Mouse (Mus musculus) erythroid progenitor cell, adult 5-6 weeks (primary cell): ENCODE measurements around the gene Tlk1. TPM values are rescaled to one million over a fixed set of nuclear protein-coding genes. Genes with fewer than 3 reads are reported as not detected.
"Not testable (repeated sequence)": the region's sequence is repeated elsewhere in the genome, so short reads cannot be mapped to it uniquely, and the experiment has no call there.

Experiments used
- ATAC-seq: replicated peaks from 2 replicates; pipeline ENCODE4 v1.8.0; 2016; ENCODE audit warnings: moderate number of reproducible peaks, mild to moderate bottlenecking, moderate TSS enrichment, inconsistent platforms; ENCODE audit not compliant: poor library complexity, low FRiP score, severe bottlenecking
- total RNA-seq, 2 experiments: library from RNA; stranded (forward) in 1 of 2; stranded (reverse) in 1 of 2; fragments of 150-400 nt in 1 of 2; fragments of 186-747, 209-891 nt in 1 of 2; gene quantifications; 2 replicates each; pipeline versions ENCODE4 v1.2.3 to v1.2.4; 2015 to 2017; ENCODE audit warnings: low replicate concordance in 2 of 2

The Tlk1 gene
- total RNA-seq, 2 experiments from 2014 or later: 126 to 172 TPM

GRCm38 (mm10) chr2:70803696-70804095 is 21.8 kb downstream of the Tlk1 start:
- not testable (repeated sequence) for ATAC-seq

GRCm38 (mm10) chr2:70802658-70803057 is 22.9 kb downstream of the Tlk1 start:
- ATAC-seq: no peak

GRCm38 (mm10) chr2:70801543-70801942 is 24.0 kb downstream of the Tlk1 start:
- ATAC-seq: no peak

GRCm38 (mm10) chr2:70800396-70800795 is 25.1 kb downstream of the Tlk1 start:
- ATAC-seq: no peak

GRCm38 (mm10) chr2:70793276-70793675 is 32.3 kb downstream of the Tlk1 start:
- no peak for ATAC-seq

GRCm38 (mm10) chr2:70790246-70790645 is 35.3 kb downstream of the Tlk1 start:
- no peak for ATAC-seq

- no peak for ATAC-seq
Observed at GRCm38 (mm10) chr2:70789331-70789730, 36.2 kb downstream of the Tlk1 start.

- ATAC-seq: no peak
Observed at GRCm38 (mm10) chr2:70784447-70784846, 41.1 kb downstream of the Tlk1 start.

GRCm38 (mm10) chr2:70783504-70783903 is 42.0 kb downstream of the Tlk1 start:
- ATAC-seq: no peak

GRCm38 (mm10) chr2:70779634-70780033 is 45.9 kb downstream of the Tlk1 start:
- peak; percentile 63 for ATAC-seq

GRCm38 (mm10) chr2:70776744-70777143 is 48.8 kb downstream of the Tlk1 start:
- no peak for ATAC-seq

GRCm38 (mm10) chr2:70764734-70765133 is 60.8 kb downstream of the Tlk1 start:
- no peak for ATAC-seq

- ATAC-seq: no peak
Observed at GRCm38 (mm10) chr2:70762741-70763140, 62.8 kb downstream of the Tlk1 start.

GRCm38 (mm10) chr2:70752149-70752548 is 73.4 kb downstream of the Tlk1 start:
- ATAC-seq: no peak

- ATAC-seq: no peak
Observed at GRCm38 (mm10) chr2:70751655-70752054, 73.9 kb downstream of the Tlk1 start.

GRCm38 (mm10) chr2:70742588-70742987 is 82.9 kb downstream of the Tlk1 start:
- no peak for ATAC-seq

- no peak for ATAC-seq
Observed at GRCm38 (mm10) chr2:70741901-70742300, 83.6 kb downstream of the Tlk1 start.

- ATAC-seq: no peak
Observed at GRCm38 (mm10) chr2:70736008-70736407, 89.5 kb downstream of the Tlk1 start.

- ATAC-seq: no peak
Observed at GRCm38 (mm10) chr2:70735534-70735933, 90.0 kb downstream of the Tlk1 start.

GRCm38 (mm10) chr2:70727089-70727488 is 98.4 kb downstream of the Tlk1 start:
- no peak for ATAC-seq

- ATAC-seq: no peak
Observed at GRCm38 (mm10) chr2:70723610-70724243, 101.8 kb downstream of the Tlk1 start.

- no peak for ATAC-seq
Observed at GRCm38 (mm10) chr2:70710878-70711277, 114.7 kb downstream of the Tlk1 start.
